Mouse (Mus musculus) layer of hippocampus, postnatal 10 days (tissue): ENCODE data around the gene Csf1. TPM values are rescaled to one million over a fixed set of nuclear protein-coding genes. Genes with fewer than 3 reads are reported as not detected.
A peak's percentile ranks its signal among the peaks of the same experiment; 100 is the strongest.

ENCODE experiments used
- DNase-seq, 2 experiments: peaks; one replicate each; pipeline ENCODE4 v3.0.0; 2021; ENCODE audit warnings: low spot score in 2 of 2
- long read RNA-seq: library from polyadenylated mRNA; stranded (forward); transcript quantifications from one replicate; pipeline ENCODE4 v2.0.0, GENCODE M21; 2023
- total RNA-seq, 2 experiments: library from RNA; stranded (reverse); gene quantifications; 2 replicates each; pipeline ENCODE4 v1.2.3; 2021

Csf1 gene
- 10 to 100 TPM; 12.8 to 12.9 TPM for total RNA-seq
- long read RNA-seq, full-length matches to known transcripts: 2 of 3 reads
- long read RNA-seq, partial matches to known transcripts: 1 of 3 reads
- long read RNA-seq, other reads (novel, unspliced or antisense): 0 of 3 reads

DNA sequence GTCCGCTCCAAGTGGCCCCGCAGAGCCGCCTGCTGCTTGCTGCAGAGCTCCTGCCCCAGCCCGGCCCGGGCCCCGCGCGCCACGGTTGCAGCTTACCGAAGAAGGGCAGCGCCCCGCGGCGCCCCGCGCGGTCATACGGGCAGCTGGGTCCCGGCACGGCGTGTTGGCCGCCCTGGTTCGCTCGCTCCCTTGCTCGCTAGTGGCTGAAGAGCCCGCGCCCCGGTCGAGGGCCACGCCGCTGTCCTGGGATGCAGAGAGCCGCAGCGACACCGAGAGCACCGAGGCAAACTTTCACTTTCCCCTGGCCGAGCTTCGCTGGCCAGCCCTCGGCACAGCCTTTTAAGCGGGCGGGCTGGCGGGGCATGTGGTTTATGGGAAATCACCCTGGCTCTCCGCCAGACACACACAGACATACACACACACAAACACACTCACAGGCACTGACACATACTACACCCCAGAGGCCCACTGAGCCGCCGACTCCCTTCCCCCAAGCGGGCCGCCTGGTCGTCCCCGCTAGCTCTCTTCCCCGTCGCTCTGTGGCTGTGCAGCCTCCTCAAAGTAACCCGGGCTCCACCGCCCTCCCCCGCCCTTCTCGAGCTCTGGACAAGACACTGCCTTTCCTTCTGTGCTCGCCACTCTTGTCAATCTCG lies at the start of gene Csf1:
Csf1 (minus strand) TSS at position 541 of the 653 bp plus-strand sequence.
- peak; percentile 67 to 80 for DNase-seq

DNA sequence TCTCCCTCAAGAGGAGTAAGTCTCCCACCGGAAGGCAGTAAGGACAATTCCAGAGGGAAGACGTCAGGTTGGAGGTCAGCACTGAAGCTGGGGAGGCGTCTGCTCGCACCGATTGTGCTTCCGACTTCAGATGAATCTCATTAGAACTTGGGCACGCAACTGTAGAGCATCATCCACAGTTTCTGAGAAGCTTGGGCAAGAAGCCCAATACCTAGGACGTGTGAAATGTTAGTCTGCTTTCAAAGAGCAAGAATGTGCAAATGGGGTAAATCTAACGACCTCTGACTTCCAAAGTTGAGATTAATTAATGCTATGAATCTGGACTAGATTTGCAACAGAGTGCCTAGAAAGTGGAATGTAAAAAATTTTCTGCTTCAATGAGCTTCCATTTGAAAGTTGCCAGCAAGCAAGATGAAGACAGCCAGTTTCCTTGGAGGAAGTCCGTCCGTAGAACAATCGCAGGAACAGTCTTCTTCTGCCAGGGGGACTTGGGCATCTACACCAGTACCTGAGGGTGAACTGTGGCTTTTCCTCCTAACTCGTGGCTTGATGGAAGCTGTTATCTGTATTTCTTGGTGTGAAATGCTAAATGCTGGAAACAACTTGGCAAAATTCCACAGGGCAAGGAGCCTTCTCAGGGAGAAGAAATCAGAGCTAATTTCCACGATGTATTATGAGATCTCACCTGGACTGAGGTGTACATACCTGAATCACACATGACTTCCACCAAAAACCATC lies 47.9 kb upstream of the Csf1 start:
- DNase-seq: no peak

DNA sequence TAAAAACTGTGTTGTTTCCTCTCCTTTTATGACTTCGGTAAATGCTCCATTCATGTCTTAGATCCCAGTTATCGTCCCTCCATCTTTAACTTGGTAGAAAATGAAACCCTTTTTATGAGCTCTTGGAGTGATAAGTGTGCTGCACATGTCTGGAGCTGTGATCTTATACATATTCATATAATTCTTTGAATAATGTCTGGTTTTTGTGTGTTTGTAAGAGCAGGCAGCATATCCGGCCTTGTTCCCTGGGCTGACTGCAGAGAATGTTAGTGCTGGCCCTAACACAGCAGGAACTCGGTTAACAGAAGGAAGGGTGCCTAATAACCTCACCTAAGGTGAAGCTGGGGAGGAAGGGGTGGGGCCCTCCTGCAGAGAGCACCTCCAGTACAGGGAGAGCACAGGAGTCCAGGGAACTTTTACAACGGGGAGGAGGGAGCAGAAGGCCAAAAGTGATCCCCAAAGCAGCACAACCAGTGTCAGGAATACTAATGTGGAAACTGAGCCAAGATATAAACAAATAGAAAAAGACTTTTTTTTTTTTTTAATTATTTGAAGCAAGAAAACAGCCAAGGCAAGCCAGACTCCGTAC lies 47.2 kb upstream of the Csf1 start:
- no peak for DNase-seq

DNA sequence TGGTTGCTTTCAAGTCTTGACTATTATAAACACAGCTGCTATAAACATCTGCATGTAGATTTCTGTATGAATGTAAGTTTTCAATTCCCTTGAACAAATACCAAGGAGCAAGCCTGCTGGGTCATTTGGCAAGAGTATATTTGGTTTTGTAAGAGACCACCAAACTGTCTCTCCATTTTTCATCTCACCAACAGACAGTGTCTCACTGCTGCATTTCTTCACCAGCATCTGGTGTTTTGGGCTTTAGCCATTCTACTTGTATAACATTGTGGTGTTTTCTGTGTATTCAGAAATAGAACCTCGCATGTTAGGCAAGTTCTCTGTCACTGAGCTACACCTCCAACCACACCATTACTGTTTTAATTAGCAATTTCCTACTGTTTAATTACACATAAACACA lies 46.6 kb upstream of the Csf1 start:
- DNase-seq: no peak

DNA sequence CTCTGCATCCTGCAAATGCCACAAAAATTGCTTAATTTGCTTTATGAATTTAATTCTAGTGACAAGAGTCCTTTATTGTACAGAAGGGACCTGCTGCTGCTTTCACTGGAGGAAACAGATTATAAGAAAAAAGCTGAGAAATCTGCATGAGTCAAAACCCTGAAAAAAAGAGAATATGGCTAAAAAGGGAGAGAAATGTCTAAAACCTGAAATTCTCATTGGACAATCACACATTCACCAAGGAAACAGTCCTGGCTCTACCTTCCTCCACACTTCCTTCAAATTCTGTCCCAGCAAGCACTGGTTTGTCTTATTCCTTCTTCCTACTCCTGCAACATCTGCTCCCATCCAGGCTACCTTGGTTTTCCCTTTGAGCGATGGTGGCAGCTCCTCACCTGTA lies 44.5 kb upstream of the Csf1 start:
- no peak for DNase-seq

DNA sequence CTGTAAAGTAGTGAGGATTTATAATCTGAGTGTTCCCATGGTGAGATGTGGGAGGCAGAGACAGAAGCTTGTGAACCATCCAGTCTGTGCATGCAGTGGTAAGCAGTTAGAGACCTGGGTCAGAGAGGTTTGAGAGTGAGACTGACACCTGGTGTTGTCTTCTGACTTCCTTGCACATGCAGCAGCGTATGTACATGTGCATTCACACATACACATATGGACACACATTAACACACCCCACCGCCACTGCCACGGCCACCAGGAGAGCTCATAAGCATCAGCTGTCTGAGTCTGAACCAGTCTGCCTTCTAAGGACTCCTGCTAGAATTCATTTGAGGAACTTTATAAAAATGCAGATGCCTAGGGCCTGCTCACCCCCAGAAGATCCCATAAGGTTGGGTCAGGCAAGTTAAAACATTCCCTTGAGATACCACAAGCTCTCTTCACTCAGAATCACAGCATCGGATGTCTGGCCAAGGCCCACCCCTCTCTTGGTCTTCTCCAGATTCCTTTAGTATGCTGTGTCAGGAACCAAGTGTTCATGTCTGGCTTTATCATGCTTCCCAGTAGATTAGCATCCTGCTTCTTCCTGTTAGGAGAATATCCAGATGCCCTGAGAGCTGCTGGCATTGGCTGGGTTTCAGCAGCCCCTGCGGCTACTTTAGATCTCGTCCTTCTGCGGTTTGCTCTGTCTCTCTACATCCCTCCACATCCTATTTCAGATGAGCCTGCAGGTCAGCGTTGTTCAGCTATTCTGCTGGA lies 42.1 kb upstream of the Csf1 start:
- DNase-seq: no peak

DNA sequence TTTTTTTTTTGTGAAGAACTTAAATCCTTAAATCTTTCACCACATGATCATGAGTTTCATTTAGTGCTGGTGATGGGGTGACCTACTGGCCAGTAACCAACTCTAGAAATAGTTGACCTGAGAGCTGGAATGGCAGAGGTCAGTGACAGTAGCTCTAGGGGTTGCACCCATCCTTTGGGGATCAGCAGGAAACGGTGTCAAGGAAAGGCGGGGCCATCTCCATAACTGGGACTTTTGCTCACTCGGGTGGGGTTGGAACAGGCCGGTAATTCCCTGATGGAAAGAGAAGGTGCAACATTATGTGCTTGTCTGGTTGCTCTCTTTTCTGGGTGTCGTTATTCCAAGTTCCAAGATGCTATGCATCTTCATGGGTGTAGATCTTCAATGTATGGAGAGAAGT lies 38.7 kb upstream of the Csf1 start:
- DNase-seq: no peak

DNA sequence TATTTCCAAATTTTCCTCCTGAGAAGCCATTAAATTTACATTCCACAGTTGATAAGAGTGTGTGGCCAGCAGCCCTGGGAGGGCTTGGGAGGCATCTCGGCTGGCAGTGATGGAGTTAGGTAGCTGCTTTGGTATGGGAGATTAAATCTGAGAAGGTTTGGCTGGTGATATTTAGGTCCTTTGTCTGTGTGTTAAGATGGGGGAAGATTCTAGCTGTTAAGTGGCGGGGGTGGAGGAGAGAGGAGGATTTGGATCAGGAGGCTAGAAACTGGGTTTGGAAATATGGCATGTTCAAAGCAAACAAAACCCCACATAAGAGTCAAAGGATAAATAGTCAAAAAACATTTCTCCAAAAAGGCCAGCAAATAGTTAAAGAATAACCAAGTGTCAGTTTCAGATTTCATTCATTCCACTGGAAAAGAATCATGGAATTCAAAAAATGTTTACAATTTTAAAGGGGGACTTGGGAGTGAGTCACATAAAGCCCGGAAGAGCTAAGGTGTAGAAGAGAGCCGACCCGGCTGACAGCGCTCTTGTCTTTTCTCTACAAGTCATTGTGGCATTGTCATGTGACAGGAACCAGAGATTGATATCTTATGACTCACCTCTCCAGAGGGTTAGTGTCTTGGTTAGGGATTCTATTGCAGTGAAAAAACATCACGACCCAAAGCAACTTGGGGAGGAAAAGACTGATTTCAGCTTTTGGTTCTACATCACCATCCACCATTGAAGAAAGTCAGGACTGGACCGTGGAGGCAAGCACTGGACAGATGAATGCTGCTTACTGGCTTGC lies 36.1 kb upstream of the Csf1 start:
- no peak for DNase-seq

DNA sequence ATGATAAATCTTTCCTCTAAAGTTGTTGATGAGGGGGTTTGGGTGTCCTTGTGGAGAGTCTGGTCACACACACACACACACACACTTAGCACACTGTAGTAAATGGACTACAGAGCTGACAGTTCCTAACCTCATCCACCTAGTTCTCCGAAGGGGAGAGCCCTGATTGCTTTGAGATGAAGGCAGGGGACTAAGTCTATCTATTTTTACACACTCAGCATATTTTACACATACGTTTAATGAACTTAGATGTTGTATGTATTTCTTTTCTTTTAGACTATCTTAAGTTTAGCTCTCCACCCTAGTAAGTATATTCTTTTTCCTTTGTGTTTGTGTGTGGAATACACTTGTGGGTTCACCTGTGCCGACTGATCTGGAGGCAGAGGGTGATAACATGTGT lies 34.6 kb upstream of the Csf1 start:
- no peak for DNase-seq

DNA sequence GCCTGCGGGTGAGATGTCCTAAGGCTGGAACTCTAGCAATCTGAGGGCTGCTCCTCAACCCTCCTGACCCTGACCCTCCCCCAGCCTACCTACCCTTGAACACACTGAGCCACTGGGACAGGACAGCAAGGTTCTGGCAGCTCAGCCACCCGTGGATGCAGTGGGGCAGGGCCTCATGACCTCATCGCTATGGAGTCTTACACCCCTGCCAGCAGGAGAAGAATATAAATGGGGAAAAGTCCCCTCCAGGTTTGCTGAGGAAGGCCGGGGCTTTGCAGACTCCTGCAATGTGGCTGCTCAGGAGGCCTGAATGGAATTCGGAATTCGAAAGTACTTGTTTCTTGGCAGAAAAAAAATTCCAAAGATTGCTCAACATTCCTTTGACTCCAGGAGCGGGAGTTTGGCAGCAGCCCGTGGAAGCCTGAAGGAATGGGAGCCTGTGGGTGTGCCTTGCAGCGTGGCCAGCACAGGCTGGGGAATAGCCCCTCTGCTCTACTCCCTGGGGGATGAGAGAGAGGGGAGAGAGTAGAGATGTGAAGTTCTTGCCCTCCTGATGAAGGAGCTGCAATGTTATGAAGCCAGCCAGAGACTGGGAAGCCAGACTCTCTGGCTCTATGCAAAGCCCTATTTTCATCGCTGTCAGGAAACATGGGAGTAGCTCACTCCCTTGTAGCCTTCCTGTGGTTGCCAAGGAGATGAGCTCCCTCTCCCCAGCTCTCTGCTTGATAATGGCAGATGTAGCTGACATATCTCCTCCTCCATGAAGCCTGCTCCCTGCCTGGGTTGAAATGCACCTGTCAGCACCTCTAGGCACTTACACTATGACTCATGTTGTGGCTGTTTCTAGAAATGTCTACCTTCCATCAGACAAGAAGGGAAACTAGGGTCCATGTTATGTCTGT lies 33.3 kb upstream of the Csf1 start:
- DNase-seq: peak; percentile 45 to 53

DNA sequence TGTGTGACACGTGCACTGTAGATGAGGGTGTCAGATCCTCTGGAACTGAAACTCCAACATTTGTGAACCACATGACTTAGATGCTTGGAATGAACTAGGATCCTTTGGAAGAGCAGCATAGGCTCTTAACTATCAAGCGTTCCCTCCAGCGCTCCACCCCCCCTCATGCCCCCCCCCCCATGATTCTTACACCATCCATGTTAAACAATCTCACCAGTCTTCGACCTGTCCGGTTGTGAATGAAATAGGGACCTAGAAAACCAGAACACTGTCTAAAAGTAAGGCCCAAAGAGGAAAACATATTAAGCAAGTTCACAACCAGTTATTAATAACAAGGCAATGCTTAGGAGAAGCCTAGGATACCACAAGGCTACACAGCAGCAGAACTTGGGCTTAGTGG lies 32.5 kb upstream of the Csf1 start:
- DNase-seq: no peak

DNA sequence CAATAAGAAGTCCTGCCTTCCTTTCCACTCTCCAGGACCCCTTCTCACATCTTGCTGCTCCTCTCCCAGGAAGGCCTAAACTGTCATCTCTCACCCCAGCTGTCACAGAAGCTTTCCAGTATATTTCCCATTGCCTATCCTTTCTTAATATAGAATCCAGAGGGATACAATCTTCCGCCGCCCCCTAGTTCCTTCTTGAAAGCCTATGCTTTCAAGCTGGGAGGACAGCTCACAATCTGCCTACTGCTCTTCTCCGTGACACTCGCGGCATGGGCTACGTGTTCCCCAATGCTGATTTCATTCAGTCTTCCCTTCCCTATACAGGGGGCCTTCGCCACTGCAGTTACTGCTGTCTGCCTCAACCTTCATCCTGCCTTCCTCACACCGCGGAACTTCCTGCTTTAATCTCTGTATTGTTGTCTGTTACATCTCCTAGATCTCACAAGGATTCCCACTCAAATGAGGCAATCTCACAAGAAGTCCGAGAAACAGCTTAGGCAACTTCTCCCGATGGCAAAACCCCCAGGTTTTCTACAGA lies 30.6 kb upstream of the Csf1 start:
- no peak for DNase-seq

DNA sequence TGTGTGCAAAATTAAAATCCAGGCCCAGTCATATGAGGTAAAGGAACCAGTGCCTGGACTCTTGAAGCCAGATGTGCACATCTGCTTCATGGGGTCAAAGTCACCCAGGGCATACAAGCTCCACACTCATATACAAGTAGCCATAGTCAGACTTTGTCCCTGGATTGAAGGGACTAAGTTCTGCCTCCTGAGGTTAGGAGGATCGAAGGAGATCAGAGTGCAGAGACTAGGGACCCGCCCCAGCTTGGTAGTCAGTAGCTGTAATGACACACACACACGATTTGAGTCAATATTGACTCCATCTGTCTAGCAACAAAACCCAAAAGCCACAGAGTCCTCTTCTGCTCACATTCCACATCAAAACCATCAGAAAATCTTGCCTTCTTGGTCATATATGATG lies 30.0 kb upstream of the Csf1 start:
- no peak for DNase-seq

DNA sequence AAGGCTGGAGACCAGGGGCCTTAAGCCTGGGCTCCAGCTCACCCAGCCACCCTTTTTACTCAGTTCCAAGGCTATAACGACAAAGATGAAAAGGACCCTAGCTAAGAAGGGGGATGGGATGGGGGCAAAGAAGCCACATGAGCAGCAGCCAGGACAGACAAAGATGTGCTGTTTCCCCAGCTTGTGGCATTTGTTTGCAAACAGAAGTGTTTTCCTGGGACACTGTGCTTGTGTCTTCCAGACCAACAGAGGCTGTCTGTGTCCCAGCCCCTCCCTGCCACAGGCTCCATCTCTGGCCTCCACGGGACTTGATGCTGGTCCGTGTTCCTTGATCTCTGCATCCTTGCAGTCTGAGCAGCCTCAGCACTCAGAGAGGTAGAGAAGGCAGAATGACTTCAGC lies 28.6 kb upstream of the Csf1 start:
- no peak for DNase-seq

DNA sequence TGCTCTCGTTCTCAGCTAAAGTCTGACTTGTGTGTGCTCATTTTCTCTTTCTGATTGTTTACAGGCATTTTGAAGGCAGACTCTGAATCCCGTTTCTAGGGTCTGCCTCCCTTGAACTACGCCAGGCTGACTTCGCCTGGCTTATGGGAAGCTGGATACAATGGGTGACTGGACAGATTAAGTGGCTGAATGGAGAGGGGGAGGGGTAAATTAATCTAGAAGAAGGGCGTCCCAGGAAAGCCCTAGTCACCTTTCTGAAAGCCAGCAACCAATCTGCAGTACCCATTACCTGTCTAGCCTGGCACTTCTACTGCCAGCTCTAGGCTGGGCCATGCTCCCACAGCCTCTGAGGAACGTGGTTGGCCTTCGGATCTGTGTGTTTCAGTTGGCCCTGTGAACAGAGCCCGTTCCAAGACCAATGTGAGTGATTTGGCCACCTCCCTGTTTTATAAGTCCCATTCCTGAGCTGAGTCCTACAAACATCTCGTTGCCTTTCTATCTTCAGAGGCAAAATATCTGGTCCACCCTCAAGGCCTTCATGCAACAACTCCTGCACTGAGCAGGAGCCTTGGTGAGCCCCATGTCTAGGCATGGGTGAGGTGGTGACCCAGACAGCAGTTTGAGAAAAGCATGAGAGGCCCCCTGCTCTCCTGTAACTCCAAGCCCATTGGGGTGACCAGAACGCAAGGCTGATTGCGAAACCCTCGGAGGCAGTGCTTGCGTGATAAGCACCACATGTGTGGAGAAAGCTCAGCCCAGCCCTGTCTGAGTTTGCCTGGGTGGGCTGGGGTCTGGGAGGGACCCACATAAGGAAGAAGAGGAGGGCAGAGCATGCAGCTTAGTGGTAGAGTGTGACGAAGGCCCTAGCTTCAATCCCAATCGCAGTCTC lies 27.6 kb upstream of the Csf1 start:
- DNase-seq: no peak

DNA sequence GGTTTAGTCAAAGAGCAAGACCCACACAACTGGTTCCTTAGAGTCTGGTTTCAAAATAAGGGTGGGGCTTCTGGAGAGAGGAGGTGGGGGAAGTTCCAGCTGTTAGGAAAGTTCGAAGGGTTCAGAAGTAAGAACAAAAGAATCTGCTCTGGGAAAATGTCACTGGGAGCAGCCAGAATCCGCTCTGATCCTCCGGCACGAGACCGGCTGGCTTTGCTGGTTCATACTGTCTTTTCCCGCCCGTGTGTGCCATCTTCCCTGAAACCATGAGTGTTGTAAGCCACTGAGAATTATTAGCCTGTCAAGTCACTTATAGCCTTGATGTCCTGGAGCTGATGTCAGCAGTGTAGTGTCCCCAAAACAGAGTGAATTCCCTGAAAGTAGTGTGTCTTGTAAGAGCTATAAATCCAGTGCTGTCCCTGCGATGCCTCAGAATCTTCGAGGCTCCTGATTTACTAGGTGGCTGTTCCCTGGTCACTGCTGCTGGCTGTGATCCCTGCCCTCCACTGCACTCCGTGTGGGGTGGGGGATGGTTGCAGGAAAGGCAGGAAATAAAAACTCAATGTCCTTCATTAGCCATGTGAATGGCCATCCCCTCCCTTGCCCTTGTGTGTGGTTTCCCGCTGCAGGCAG lies 26.8 kb upstream of the Csf1 start:
- no peak for DNase-seq

DNA sequence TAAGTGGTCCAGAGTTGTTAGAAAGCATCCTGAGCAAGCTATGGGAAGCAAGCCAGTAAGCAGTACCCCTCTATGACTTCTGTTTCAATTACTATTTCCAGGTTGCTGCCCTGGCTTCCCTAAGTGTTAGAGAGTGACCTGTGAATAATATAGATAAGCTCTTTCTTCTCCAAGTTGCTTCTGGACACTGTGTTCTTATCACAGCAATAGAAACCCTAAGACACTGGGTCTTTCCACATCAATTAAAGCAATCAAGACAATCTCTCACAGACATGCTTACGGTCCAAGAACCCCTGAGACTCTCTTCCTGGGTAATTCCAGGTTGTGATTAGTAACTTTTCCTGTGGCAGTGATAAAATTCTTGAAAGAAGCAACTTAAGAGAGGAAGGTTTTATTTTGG lies 26.1 kb upstream of the Csf1 start:
- no peak for DNase-seq

DNA sequence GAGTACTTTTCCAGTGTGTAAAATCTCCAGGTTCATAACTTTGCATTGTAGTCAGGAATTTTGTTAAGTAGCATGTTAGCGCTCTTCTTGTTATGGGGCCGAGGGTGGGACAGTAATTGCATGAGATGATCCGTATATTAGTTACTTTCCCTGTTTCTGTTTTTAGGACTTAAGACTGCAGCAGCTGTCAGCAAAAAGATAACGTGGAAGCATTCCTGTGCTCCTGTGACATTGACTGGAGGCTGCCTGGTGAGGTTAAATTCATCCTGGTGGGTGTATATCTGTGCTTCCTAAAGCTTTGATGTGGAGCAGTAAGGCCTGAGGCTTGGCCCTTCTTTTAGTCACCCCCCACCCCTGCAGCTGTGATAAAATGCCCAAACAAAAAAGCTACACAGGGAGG lies 25.3 kb upstream of the Csf1 start:
- no peak for DNase-seq
